Mouse (Mus musculus): ENCODE results near the gene Lemd1.
A peak's percentile ranks its signal among the peaks of the same experiment; 100 is the strongest.

DNA sequence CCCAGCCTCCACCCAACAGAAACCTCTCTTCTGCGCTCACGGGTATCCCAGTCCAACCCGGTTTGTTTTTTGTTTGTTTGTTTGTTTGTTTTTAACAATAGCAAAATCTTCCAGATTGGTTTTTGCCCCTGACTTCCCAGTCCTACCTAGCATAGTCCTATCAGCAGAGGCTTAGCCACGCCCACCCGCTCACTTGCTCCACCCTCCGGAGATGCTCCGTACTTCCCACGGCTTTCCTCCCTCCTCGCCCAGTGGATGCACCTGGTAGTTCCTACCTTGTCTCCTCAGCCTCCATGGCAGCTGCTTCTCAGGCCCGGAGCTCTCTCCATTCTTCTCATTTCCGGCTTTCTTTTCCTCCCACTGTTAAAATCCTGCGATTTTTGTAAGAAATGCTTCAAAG is 42.3 kb downstream of the Lemd1 start:
- TF ChIP-seq CTCF (IDR thresholded peaks at IDR 0.05; ENCODE audit: low read depth), result peak; percentile 47
- no peak for TF ChIP-seq EP300 (IDR thresholded peaks at IDR 0.05; ENCODE audit: low read depth)

All from liver, embryonic 14.5 days (tissue).